Mouse (Mus musculus) intestine, embryonic 15.5 days (tissue): ENCODE measurements around the gene Ankrd33. TPM values are rescaled to one million over a fixed set of nuclear protein-coding genes. Genes with fewer than 3 reads are reported as not detected.

ENCODE experiments used
- ATAC-seq: fragments of 200-750 bp; cut with Nextera tagmentation; 2 replicates; pipeline ENCODE4 v1.8.0; 2017; ENCODE audit warnings: moderate TSS enrichment, moderate library complexity
- H3K27ac ChIP-seq: fragments of 300-500 bp; sonication (generic); 2 replicates; pipeline ENCODE4 v1.5.1; 2015; ENCODE audit warnings: mild to moderate bottlenecking, inconsistent platforms
- H3K27me3 ChIP-seq: fragments of 300-500 bp; sonication (generic); replicated peaks from 2 replicates; pipeline ENCODE4 v1.6.1; 2015; ENCODE audit warnings: inconsistent platforms
- H3K36me3 ChIP-seq: fragments of 300-500 bp; sonication (generic); 2 replicates; pipeline ENCODE4 v1.6.1; 2015; ENCODE audit warnings: inconsistent platforms
- H3K4me1 ChIP-seq: fragments of 300-500 bp; sonication (generic); replicated peaks from 2 replicates; pipeline ENCODE4 v1.6.1; 2015; ENCODE audit warnings: inconsistent platforms
- H3K4me2 ChIP-seq: fragments of 300-500 bp; sonication (generic); replicated peaks from 2 replicates; pipeline ENCODE4 v1.6.1; 2015; ENCODE audit warnings: mild to moderate bottlenecking, inconsistent platforms
- H3K4me3 ChIP-seq: fragments of 300-500 bp; sonication (generic); replicated peaks from 2 replicates; pipeline ENCODE4 v1.5.1; 2015; ENCODE audit warnings: inconsistent platforms
- H3K9ac ChIP-seq: fragments of 300-500 bp; sonication (generic); 2 replicates; pipeline ENCODE4 v1.6.1; 2015; ENCODE audit warnings: inconsistent platforms
- H3K9me3 ChIP-seq: fragments of 300-500 bp; sonication (generic); 2 replicates; pipeline ENCODE4 v1.6.1; 2016; ENCODE audit warnings: inconsistent platforms
- WGBS: fragments of 180-500 bp; shearing (Covaris S2); methylation state at CpG from one replicate; pipeline ENCODE4 v1.1.7; 2015; 5-methylcytosine and 5-hydroxymethylcytosine counted together
- polyA plus RNA-seq: library from polyadenylated mRNA; unstranded; fragments of >200 nt; fragmentation: Nextera tagmentation; extraction: Ambion mirVana; gene quantifications from 2 replicates; pipeline ENCODE4 v1.2.1, GENCODE M21; 2015

The Ankrd33 gene
- polyA plus RNA-seq, 1 experiment from 2014 or later, result not detected

DNA sequence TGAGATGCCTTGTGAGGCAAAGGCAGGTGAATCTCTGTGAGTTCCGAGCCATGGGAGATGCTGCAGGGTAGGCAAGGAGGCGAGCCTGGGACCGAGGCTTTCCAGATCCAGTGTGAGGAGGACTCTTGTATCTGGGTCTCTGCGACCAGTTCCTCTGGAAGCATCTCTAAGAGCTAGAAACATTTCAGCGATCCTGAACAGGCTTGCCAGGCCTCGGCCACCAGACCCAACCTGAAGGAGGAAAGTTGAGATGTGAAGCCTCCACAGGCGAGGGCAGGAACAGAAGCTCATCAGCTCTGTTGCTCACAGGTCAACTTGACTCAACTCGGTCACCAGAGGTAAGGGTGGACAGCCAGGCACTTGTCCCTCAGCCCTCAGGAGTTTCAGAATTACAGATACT, 24.0 kb upstream of the Ankrd33 start:
- 94% methylated on average over 8 of the region's 8 CpGs for WGBS
- H3K27ac ChIP-seq, result no peak overlapping the region
- no peaks in the 10 kb centered on the region for H3K36me3 ChIP-seq
- H3K9ac ChIP-seq, result no peak overlapping the region
- H3K9me3 ChIP-seq, result no peaks in the 10 kb centered on the region
- H3K4me2 ChIP-seq, result no peak overlapping the region
- H3K4me3 ChIP-seq, result no peak overlapping the region
- no peak for ATAC-seq
- peaks cover 9% of the 10 kb centered on the region; the same call in 1 of the 2 replicates for H3K4me1 ChIP-seq
- H3K27me3 ChIP-seq, result no peaks in the 10 kb centered on the region

DNA sequence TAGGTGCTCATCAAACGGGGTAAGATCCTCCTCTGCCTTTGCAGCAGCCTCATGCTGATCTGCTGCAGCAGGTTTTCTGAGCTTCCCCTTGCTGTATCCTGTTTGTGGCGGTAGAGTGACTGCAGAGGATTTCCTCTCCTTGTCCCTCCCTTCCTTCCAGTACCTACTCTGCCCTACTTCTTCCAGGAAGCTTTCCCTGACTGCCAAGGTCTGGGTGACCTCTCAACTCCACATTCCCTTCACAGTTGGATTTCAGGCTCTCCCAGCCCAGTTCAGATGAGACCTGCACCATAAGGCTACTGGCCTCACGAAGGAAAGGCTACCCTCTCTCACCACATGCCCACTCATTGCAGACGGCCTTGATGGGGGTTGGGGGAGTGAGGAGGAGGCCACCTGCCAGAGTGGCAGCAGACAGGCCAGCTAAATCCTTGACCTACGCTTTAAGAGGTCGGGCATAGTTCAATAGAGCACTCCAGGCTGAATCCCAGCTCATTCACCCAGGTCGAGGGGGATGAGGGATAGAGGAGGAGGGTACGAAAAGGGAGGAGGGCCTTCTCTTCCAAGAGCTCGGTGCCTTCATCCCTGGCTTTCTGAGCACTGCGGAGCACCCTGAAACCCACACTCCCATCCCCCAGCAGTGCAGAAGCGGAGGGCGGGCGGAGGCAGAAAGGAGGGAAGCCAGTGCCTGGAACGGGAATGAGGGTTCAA, 23.3 kb upstream of the Ankrd33 start:
- 0 out of 2 replicates have a peak, but pooled peaks have one; percentile 21 for ATAC-seq
- Histone ChIP-seq H3K27me3 (no peaks in the 10 kb centered on the region), H3K9me3 (no peaks in the 10 kb centered on the region), H3K4me3 (no peak overlapping the region), H3K9ac (no peak overlapping the region), H3K36me3 (no peaks in the 10 kb centered on the region), H3K4me2 (no peak overlapping the region), H3K27ac (no peak overlapping the region), H3K4me1 (peaks cover 9% of the 10 kb centered on the region; the same call in 1 of the 2 replicates)
- 49% methylated on average over 14 of the region's 14 CpGs for WGBS

DNA sequence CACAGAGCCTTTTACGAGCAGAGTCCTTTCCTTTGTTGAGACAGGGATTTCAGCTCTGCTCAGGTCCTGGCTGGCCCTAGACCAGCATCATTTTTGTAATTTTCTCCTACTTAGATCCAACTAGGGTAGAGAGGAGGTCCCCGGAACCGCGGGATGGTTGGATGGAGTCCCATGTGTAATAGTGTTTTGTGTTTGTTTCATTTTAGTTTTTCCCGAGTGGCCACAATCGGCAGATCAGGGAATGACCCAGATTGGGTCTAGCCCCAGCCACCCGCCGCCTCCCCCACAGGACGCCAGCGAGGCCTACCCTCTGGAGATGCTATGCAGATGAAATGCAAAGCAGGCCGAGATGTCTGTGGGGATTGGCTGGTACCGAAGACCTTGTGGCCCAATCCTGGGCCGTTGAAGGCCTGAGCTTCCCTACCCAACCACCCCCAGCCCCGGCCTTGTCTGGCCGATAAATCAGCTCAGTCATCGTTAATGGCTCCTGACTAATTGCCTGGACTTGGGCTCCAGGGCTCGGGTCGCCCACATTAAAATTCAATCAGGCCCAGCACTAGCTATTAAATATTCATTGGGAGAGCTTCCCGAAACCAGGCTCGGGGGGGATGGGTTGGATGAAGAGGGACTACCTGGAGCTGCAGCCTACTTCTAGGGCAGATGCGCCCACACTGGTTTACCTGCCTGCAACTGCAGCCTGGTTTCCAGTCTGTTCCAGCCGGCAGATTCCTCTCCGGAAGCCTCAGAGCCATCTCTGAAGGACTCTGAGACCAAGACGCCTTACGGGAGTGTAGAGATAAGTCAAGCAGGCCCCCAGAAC, 22.5 kb upstream of the Ankrd33 start:
- no peaks in the 10 kb centered on the region for H3K36me3 ChIP-seq
- H3K9me3 ChIP-seq, result no peaks in the 10 kb centered on the region
- no peak overlapping the region for H3K4me3 ChIP-seq
- H3K4me2 ChIP-seq, result no peak overlapping the region; the same call in 1 of the 2 replicates
- peak; percentile 71 for ATAC-seq
- 43% methylated on average over 25 of the region's 25 CpGs for WGBS
- peaks cover 13% of the 10 kb centered on the region for H3K4me1 ChIP-seq
- no peak overlapping the region for H3K9ac ChIP-seq
- no peak overlapping the region for H3K27ac ChIP-seq
- no peaks in the 10 kb centered on the region for H3K27me3 ChIP-seq

DNA sequence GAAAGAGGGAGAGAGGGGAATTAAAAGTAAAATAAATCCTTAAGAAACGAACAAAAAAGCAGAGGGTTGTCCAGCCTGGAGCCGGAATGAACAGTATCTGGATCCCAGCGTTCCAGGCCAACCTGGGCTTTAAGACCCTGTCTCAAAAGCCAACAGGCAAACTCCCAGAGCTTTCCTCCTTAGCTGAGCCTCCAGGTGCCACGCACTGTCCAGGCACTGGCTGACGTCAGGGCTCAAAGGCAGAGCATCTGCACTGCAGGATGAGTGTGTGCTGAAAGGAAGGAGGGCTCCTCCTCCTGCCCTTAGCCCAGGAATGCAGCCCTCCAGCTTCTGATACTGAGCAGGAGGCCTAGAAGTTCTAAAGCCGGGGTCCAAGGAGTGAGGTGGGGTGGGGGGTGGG, 21.6 kb upstream of the Ankrd33 start:
- Histone ChIP-seq H3K27ac (no peak overlapping the region), H3K27me3 (no peaks in the 10 kb centered on the region), H3K4me3 (no peak overlapping the region), H3K4me1 (peaks cover 20% of the 10 kb centered on the region), H3K9ac (no peak overlapping the region), H3K36me3 (no peaks in the 10 kb centered on the region), H3K4me2 (no peak overlapping the region), H3K9me3 (no peaks in the 10 kb centered on the region)
- no peak for ATAC-seq
- WGBS, result 45% methylated on average over 6 of the region's 6 CpGs

DNA sequence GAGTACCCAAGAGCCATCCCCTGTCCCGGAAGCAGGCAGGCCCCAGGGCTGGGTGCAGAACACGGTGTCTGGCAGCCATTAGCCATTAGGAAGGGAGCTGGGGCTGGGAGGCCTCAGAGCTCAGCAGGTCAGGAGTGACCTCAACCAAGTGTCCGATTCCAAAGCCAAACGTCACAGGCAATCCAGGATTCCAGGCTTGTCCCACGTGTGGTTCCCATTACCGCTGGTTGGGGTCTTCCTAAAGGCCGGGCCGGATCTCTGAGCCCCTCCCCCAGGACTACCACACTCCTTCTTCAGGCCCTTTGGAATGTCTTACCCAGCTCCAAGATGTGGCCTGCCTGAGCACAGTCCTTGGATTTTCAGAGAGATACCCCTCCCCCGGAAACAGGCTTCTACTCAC, 20.6 kb upstream of the Ankrd33 start:
- Histone ChIP-seq H3K36me3 (no peaks in the 10 kb centered on the region), H3K27me3 (no peaks in the 10 kb centered on the region), H3K4me3 (no peak overlapping the region), H3K4me2 (no peak overlapping the region), H3K27ac (no peak overlapping the region), H3K9ac (no peak overlapping the region), H3K9me3 (no peaks in the 10 kb centered on the region), H3K4me1 (peaks cover 20% of the 10 kb centered on the region)
- WGBS, result 60% methylated on average over 9 of the region's 9 CpGs
- no peak for ATAC-seq

DNA sequence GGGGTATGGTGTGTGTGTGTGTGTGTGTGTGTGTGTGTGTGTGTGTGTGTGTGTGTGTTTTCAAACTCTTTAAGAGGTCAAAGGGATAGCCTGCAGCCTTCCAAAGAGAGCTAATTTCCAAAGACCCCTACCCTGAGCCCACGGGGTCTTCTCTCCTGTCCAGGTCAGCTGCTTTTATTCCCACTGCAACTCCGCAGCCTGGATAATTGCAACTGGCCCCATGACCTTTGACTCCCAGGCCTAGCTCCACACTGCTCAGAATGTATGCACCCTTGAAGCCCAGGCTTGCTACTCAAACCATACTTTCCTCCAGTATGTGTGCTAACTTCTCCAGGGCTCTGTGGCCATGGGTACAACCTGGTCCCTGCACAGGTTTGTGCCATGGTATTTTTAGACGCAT, 20.2 kb upstream of the Ankrd33 start:
- peaks cover 20% of the 10 kb centered on the region for H3K4me1 ChIP-seq
- H3K4me2 ChIP-seq, result no peak overlapping the region
- H3K4me3 ChIP-seq, result no peak overlapping the region
- 58% methylated on average over 3 of the region's 3 CpGs for WGBS
- no peak overlapping the region for H3K27ac ChIP-seq
- H3K9me3 ChIP-seq, result no peaks in the 10 kb centered on the region
- no peak for ATAC-seq
- no peak overlapping the region for H3K9ac ChIP-seq
- no peaks in the 10 kb centered on the region for H3K36me3 ChIP-seq
- no peaks in the 10 kb centered on the region for H3K27me3 ChIP-seq

DNA sequence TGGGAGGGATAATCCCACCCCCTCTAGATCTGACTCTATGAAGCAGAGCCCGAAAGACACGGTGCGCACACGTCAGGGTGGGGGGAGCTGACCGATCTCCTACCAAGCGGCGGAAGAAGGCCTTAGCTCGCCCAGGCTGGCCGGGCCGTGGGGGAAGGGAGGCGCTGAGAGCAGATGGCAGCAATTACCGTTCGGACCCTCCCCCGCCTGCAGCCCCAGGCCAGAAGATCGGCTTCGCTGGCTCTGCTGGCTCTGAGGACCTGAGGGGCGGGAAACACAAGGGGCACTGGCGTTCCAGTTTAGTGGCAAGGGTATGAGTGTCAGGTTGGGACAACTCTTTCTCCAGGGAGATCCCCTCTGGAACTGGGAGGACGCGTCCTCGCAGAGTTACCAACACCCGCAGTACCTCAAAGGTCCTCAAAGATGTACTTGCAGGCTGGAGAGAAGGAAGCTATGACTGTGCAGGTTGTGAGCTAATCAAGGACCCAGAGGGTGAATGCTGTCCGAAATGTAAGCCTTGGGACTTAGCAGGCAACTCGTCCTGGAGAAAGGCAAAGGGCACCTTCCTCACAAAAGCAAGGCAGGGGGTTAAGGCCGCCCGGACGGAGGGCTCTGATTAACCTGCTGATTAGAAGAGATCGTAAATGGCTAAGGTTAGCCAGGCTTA, 17.4 kb upstream of the Ankrd33 start:
- WGBS, result 12% methylated on average over 28 of the region's 28 CpGs
- Histone ChIP-seq H3K27me3 (no peaks in the 10 kb centered on the region), H3K4me3 (no peak overlapping the region), H3K4me2 (peak overlapping the region; percentile 50), H3K36me3 (no peaks in the 10 kb centered on the region), H3K4me1 (peaks cover 20% of the 10 kb centered on the region), H3K27ac (no peak overlapping the region), H3K9ac (no peak overlapping the region), H3K9me3 (no peaks in the 10 kb centered on the region)
- ATAC-seq, result peak; percentile 62

DNA sequence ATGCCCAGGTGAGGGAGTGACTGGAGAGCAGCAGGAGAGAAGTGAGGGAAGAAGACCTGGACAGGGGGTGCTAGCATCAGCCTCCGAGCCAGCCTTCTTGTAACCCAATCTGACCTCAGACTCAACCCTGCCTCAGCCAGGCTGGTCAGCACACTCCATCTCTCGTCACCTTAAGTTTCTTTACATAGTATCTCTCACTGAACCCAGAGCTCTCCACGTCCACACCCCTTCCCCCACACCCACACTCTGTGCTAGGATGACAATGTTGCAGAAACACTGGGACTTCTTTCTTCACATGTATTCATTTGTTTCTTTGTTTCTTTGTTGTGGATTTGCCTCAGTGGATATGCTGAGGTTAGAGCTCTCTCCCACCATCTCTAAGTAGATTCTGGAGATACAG, 14.6 kb upstream of the Ankrd33 start:
- no peaks in the 10 kb centered on the region for H3K9me3 ChIP-seq
- H3K9ac ChIP-seq, result no peak overlapping the region
- ATAC-seq, result no peak
- H3K4me2 ChIP-seq, result no peak overlapping the region
- H3K27me3 ChIP-seq, result no peaks in the 10 kb centered on the region
- WGBS, result 92% methylated on average over 3 of the region's 3 CpGs
- H3K36me3 ChIP-seq, result no peaks in the 10 kb centered on the region
- no peak overlapping the region for H3K27ac ChIP-seq
- peaks cover 13% of the 10 kb centered on the region for H3K4me1 ChIP-seq
- no peak overlapping the region for H3K4me3 ChIP-seq

DNA sequence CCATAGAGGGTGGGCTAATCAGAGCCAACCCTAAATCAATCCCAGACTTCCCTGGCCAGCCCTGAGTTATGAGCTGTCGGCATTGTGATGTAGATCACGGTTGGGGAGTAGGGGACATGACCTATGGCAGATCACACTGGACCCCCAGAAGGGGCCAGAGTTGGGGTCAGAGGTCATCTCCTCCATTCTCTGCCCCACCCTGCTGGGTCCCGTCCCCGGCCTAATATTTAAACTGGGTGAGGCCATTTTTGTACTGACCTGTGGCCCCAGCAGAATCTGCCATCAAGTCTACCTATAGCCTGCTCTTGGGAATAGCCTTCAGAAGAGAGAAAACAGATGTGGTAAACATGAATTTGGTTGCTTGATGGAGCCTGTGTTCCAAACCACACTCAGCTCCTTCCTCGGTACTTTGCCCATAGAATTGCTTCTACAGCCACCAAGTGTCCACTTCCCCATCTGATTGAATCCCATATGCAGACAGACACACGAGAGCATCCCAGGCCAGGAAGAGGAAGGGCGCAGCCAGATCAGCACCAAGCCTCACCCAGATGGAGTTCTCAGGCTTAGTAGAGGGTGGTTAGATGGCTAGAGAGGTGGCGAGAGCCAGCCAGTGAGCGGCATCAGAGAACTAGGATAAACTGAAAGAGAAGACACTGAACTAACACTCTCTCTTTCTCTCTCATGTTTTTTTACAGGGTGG, 11.8 kb upstream of the Ankrd33 start:
- H3K4me2 ChIP-seq, result no peak overlapping the region
- 78% methylated on average over 9 of the region's 9 CpGs for WGBS
- no peak overlapping the region for H3K27ac ChIP-seq
- H3K36me3 ChIP-seq, result no peaks in the 10 kb centered on the region
- H3K9me3 ChIP-seq, result no peaks in the 10 kb centered on the region
- no peaks in the 10 kb centered on the region for H3K27me3 ChIP-seq
- H3K9ac ChIP-seq, result no peak overlapping the region
- peaks cover 2% of the 10 kb centered on the region; the same call in 1 of the 2 replicates for H3K4me1 ChIP-seq
- ATAC-seq, result no peak
- no peak overlapping the region for H3K4me3 ChIP-seq

DNA sequence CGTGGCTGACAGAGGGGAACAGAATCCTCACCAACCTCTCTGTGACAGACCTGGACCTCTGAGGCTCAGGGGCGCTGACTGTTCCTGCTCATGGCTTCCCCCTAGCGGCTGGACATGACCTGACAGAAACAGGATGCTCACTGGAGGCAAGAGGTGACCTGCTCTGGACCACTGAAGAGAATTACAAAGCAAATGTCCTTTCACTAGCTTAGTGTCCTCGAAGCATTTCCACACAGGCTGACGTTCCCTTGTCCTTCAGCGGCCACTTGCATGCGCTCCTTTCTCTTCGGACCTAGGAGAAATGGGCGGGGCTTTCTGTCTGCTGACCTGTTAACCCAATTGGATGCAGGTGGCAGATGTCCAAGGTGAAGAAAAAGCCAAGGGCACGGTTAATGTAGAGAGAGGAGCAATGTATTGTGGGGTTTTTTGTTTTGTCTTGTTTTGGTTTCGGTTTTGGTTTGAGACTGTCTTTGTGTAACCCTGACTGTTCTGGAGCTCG, 10.0 kb upstream of the Ankrd33 start:
- H3K27ac ChIP-seq, result no peak overlapping the region
- 20% methylated on average over 12 of the region's 12 CpGs for WGBS
- H3K36me3 ChIP-seq, result no peaks in the 10 kb centered on the region
- H3K4me1 ChIP-seq, result peaks cover 2% of the 10 kb centered on the region; the same call in 1 of the 2 replicates
- peak overlapping the region; percentile 19 for H3K4me3 ChIP-seq
- H3K9me3 ChIP-seq, result no peaks in the 10 kb centered on the region
- ATAC-seq, result peak; percentile 79
- H3K4me2 ChIP-seq, result peak overlapping the region; percentile 54
- no peak overlapping the region for H3K9ac ChIP-seq
- no peaks in the 10 kb centered on the region for H3K27me3 ChIP-seq

DNA sequence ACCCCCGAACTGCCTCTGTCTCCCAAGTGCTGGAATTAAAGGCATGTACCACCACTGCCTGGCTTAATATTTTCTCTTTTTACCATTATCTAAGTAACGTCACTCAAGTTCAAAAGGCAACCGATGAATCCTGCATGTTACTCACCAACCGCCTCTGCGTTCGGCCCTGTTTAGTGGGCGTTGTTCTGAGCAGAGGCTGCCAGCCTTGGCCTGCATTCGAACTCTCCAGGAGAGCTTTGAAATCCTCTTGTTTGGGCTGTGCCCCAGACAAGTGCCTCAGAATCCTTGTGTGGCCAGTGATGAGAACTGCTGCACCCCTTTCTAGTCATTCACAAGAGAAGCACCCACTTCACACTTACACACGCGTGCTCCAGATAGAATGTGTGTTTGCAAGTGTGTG, 9.5 kb upstream of the Ankrd33 start:
- H3K27me3 ChIP-seq, result no peaks in the 10 kb centered on the region
- peaks cover 2% of the 10 kb centered on the region; the same call in 1 of the 2 replicates for H3K4me1 ChIP-seq
- H3K27ac ChIP-seq, result no peak overlapping the region
- no peaks in the 10 kb centered on the region for H3K9me3 ChIP-seq
- H3K4me3 ChIP-seq, result 0 out of 2 replicates have a peak overlapping the region, but pooled peaks have one; percentile 19
- no peak for ATAC-seq
- no peak overlapping the region; the same call in 1 of the 2 replicates for H3K4me2 ChIP-seq
- H3K36me3 ChIP-seq, result no peaks in the 10 kb centered on the region
- 85% methylated on average over 10 of the region's 10 CpGs for WGBS
- no peak overlapping the region for H3K9ac ChIP-seq
